Mouse (Mus musculus) midbrain, embryonic 10.5 days (tissue): ENCODE data around the gene Gm12666. TPM values are rescaled to one million over a fixed set of nuclear protein-coding genes. Genes with fewer than 3 reads are reported as not detected.
"Not testable (repeated sequence)": the region's sequence is repeated elsewhere in the genome, so short reads cannot be mapped to it uniquely, and the experiment has no call there.

ENCODE experiments used
- DNase-seq: peaks from one replicate; pipeline ENCODE4 v3.0.0-alpha.2; 2017; ENCODE audit warnings: low spot score
- H3K27ac ChIP-seq: fragments of 300-500 bp; sonication (generic); replicated peaks from 2 replicates; pipeline ENCODE4 v1.5.1; 2016; ENCODE audit warnings: mild to moderate bottlenecking
- H3K27me3 ChIP-seq: fragments of 300-500 bp; sonication (generic); 2 replicates; pipeline ENCODE4 v1.6.1; 2016; ENCODE audit warnings: low read depth, mild to moderate bottlenecking; ENCODE audit not compliant: poor library complexity, severe bottlenecking
- H3K36me3 ChIP-seq: fragments of 300-500 bp; sonication (generic); 2 replicates; pipeline ENCODE4 v1.6.1; 2016; ENCODE audit warnings: mild to moderate bottlenecking, moderate library complexity
- H3K4me1 ChIP-seq: fragments of 300-500 bp; sonication (generic); 2 replicates; pipeline ENCODE4 v1.6.1; 2016
- H3K4me3 ChIP-seq: fragments of 300-500 bp; sonication (generic); 2 replicates; pipeline ENCODE4 v1.5.1; 2016; ENCODE audit warnings: mild to moderate bottlenecking, moderate library complexity
- H3K9me3 ChIP-seq: fragments of 300-500 bp; sonication (generic); replicated peaks from 2 replicates; pipeline ENCODE4 v1.6.1; 2016; ENCODE audit warnings: mild to moderate bottlenecking
- WGBS: fragments of 180-500 bp; shearing (Covaris S2); methylation state at CpG from one replicate; pipeline ENCODE4 v1.1.7; 2016; 5-methylcytosine and 5-hydroxymethylcytosine counted together
- polyA plus RNA-seq: library from polyadenylated mRNA; unstranded; fragments of >200 nt; fragmentation: Nextera tagmentation; extraction: Ambion mirVana; gene quantifications from 2 replicates; pipeline ENCODE4 v1.2.1, GENCODE M21; 2016

Gm12666 gene
- not detected in 2 replicates for polyA plus RNA-seq

- not testable (repeated sequence) for H3K4me3 ChIP-seq
- WGBS, result 91% methylated on average over 1 of the region's 1 CpGs
These were observed at the start of gene Gm12666 for GRCm38 (mm10) chr4:92191649-92192048. Gm12666 (minus strand) TSS chr4:92191749.

DNA sequence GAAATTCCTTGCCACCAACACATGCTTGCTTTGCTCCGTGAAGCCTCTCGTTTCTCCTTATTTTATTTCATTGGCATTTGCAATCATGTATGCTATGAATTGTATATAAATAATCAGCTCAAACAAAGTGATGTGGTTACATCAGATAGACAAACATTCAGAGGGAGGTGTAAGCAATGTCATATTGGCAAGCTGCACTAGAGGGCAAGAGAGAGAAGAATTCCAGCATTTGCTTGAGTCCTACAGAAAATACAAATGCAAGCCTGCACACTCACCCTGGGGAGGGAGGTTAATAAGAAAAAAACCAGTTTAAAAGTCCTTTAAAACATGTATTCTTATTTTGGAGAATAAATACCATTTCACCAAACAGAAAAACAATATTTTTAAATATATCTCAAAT lies 34.8 kb upstream of the Gm12666 start:
- Histone ChIP-seq H3K4me3 (no peak overlapping the region), H3K27me3 (no peaks in the 10 kb centered on the region), H3K36me3 (no peaks in the 10 kb centered on the region), H3K9me3 (no peaks in the 10 kb centered on the region), H3K27ac (no peak overlapping the region), H3K4me1 (no peaks in the 10 kb centered on the region)
- WGBS, result 87% methylated on average over 2 of the region's 2 CpGs
- no peak for DNase-seq

More at GRCm38 (mm10) chr4:92191649-92192048, at the start of gene Gm12666:
- H3K27ac ChIP-seq, H3K9me3 ChIP-seq, H3K4me1 ChIP-seq, H3K36me3 ChIP-seq, DNase-seq, H3K27me3 ChIP-seq: not testable (repeated sequence)

DNA sequence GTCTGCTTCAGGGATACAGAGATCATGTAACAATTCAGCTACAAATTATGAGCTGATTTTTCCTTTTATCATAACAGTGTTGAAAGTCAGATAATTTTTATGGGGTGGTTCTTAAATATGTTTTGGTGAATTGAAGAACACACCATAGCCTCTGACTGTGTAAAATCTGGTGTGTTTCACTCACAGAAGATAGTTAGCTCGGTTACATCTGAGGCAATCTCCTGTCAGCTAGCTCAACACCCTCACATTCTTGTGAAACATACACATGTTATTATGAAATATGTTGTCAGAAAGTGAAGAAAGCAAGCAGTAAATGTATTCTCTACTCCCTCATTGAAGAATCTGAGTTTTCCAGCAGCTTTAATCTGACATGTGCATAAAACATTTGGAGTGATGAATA lies 24.7 kb upstream of the Gm12666 start:
- 94% methylated on average over 1 of the region's 1 CpGs for WGBS
- Histone ChIP-seq H3K36me3 (no peaks in the 10 kb centered on the region), H3K4me1 (no peaks in the 10 kb centered on the region), H3K9me3 (no peaks in the 10 kb centered on the region), H3K27ac (no peak overlapping the region), H3K27me3 (no peaks in the 10 kb centered on the region), H3K4me3 (no peak overlapping the region)
- DNase-seq, result no peak

GRCm38 (mm10) chr4:92152646-92153045 lies 38.9 kb downstream of the Gm12666 start:
- DNase-seq, result no peak
- no peak overlapping the region for H3K27ac ChIP-seq
- no peaks in the 10 kb centered on the region for H3K36me3 ChIP-seq
- H3K27me3 ChIP-seq, result no peaks in the 10 kb centered on the region
- WGBS, result 93% methylated on average over 1 of the region's 1 CpGs
- H3K9me3 ChIP-seq, result no peaks in the 10 kb centered on the region
- H3K4me1 ChIP-seq, result no peaks in the 10 kb centered on the region
- no peak overlapping the region for H3K4me3 ChIP-seq

GRCm38 (mm10) chr4:92147134-92147533 lies 44.4 kb downstream of the Gm12666 start, which contains the start of gene Izumo3:
Izumo3 (minus strand) TSS chr4:92147234.
- Histone ChIP-seq H3K27me3 (no peaks in the 10 kb centered on the region), H3K4me3 (no peak within 1 kb of the TSS), H3K27ac (no peak within 1 kb of the TSS), H3K9me3 (no peaks in the 10 kb centered on the region), H3K4me1 (no peaks in the 10 kb centered on the region), H3K36me3 (no peaks in the 10 kb centered on the region)
- no peak for DNase-seq

Other genes with a start within 250 kb of the Gm12666 start
- not detected in 2 replicates for gene Izumo3, start 44.5 kb downstream of the Gm12666 start, polyA plus RNA-seq